ENCODE assay signal across 8 mouse cellular contexts in the genomic region with DNA sequence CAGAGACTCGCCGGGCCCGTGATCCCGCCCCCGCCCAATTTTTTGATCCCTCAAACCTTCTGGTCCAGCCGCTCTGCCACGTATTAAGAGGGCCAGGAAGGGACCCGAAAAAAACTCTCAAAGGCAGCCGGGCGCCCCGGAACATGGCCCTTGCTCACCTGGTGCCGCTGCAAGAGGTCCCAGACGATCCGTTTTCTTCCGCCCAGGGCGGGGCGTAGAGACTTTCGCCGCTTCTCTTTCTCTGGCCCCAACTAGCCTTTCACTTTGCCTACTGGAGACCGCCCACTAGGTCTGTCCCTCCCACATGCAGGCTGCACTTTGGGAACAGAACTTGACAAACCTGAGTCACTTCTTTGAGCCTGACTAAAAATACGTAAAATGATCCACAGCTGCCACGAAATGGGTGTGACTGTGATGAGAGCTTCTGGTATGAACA. TPM values are rescaled to one million over a fixed set of nuclear protein-coding genes. Genes with fewer than 3 reads are reported as not detected.
DNase-seq lines count a peak whose midpoint lies in the region; ATAC-seq and TF ChIP-seq lines count a peak whose summit lies in the region.

No protein-coding gene starts in this region.

- no peaks in the 10 kb centered on the region for H3K9me3 ChIP-seq in intestine, postnatal 0 days (ENCODE audit: control insufficient read depth)
- no peaks in the 10 kb centered on the region for H3K9me3 ChIP-seq in liver, embryonic 16.5 days (replicated peaks; ENCODE audit: control insufficient read depth, low read length)

- peak; percentile 59 for ATAC-seq in intestine, postnatal 0 days
- peak; percentile 62 for ATAC-seq in liver, embryonic 16.5 days (ENCODE audit: low read depth)

- no peak; the same call in 1 of the 2 replicates for TF ChIP-seq POLR2A in testis, adult 2 months (IDR thresholded peaks at IDR 0.05; ENCODE audit: control insufficient read depth, low read depth, low read length)

- peak overlapping the region; percentile 54 for H3K4me3 ChIP-seq in intestine, postnatal 0 days (ENCODE audit: low read depth, low read length)
- peak overlapping the region; percentile 72 for H3K4me3 ChIP-seq in liver, embryonic 16.5 days (ENCODE audit: low read depth, low read length)
- peak overlapping the region; percentile 68 for H3K4me3 ChIP-seq in testis, adult 2 months (ENCODE audit: control insufficient read depth, low read depth, low read length)

- DNase-seq in layer of hippocampus, adult 11-12 months (ENCODE audit: low spot score): peak; percentile 27
- DNase-seq in layer of hippocampus, adult 8-10 months (ENCODE audit: low spot score in 2 of 2): no peak
- DNase-seq in embryo, embryonic 11 days: peak; percentile 65
- DNase-seq in heart, adult 11 months: peak; percentile 98
- DNase-seq in neural tube, embryonic 10.5 days (ENCODE audit: extremely low spot score, low spot score): peak; percentile 26

- H3K4me1 ChIP-seq in intestine, postnatal 0 days (replicated peaks; ENCODE audit: control insufficient read depth, insufficient read depth, low read length): peaks cover 12% of the 10 kb centered on the region
- peaks cover 58% of the 10 kb centered on the region for H3K4me1 ChIP-seq in liver, embryonic 16.5 days (ENCODE audit: control insufficient read depth, low read depth, low read length)
- peaks cover 7% of the 10 kb centered on the region for H3K4me1 ChIP-seq in testis, adult 2 months (ENCODE audit: control insufficient read depth, insufficient read depth, low read length)

- no peak for TF ChIP-seq CTCF in intestine, postnatal 0 days (IDR thresholded peaks at IDR 0.05; ENCODE audit: low read depth)
- TF ChIP-seq CTCF in testis, adult 2 months (IDR thresholded peaks at IDR 0.05; ENCODE audit: control insufficient read depth, insufficient read depth, insufficient replicate concordance, low read depth, low read length): no peak

- H3K9ac ChIP-seq in intestine, postnatal 0 days (ENCODE audit: low read depth, low read length): peak overlapping the region; percentile 62
- H3K9ac ChIP-seq in liver, embryonic 16.5 days (ENCODE audit: low read depth, low read length): peak overlapping the region; percentile 73

- H3K4me2 ChIP-seq in intestine, postnatal 0 days (replicated peaks; ENCODE audit: low read depth): peak overlapping the region; percentile 76
- peak overlapping the region; percentile 84 for H3K4me2 ChIP-seq in liver, embryonic 16.5 days (ENCODE audit: low read depth, low read length)

- H3K27me3 ChIP-seq in intestine, postnatal 0 days (replicated peaks; ENCODE audit: control insufficient read depth, insufficient read depth, low read length): no peaks in the 10 kb centered on the region
- no peaks in the 10 kb centered on the region for H3K27me3 ChIP-seq in liver, embryonic 16.5 days (ENCODE audit: control insufficient read depth, insufficient read depth, low read depth, low read length)
- no peaks in the 10 kb centered on the region for H3K27me3 ChIP-seq in testis, adult 2 months (ENCODE audit: control insufficient read depth, insufficient read depth, low read length)

- whole genome bisulfite sequencing in intestine, postnatal 0 days: 2% methylated on average over 22 of the region's 22 CpGs
- WGBS in liver, embryonic 16.5 days (ENCODE audit: insufficient replicate concordance): under 1% methylated on average over 22 of the region's 22 CpGs

- H3K27ac ChIP-seq in intestine, postnatal 0 days (ENCODE audit: low read depth, low read length): peak overlapping the region; percentile 46; the same call in 1 of the 2 replicates
- peak overlapping the region; percentile 80 for H3K27ac ChIP-seq in liver, embryonic 16.5 days (ENCODE audit: low read length)
- H3K27ac ChIP-seq in testis, adult 2 months (ENCODE audit: control insufficient read depth, insufficient read depth, low read depth, low read length): peak overlapping the region; percentile 45

- H3K36me3 ChIP-seq in intestine, postnatal 0 days (ENCODE audit: control insufficient read depth, insufficient read depth): peaks cover 23% of the 10 kb centered on the region
- H3K36me3 ChIP-seq in liver, embryonic 16.5 days (ENCODE audit: control insufficient read depth, insufficient read depth): no peaks in the 10 kb centered on the region
- no peaks in the 10 kb centered on the region for H3K36me3 ChIP-seq in testis, adult 2 months (ENCODE audit: control insufficient read depth, insufficient read depth, low read length)

RNA-seq across cellular contexts. Expression of a gene that starts 4.1 kb away (rescaled TPM):
- total RNA-seq in layer of hippocampus, adult 8-10 months (2022): 10 to 100 TPM; 37.5 to 49.4 (median 42.2) TPM
- 133 and 141 TPM in 2 replicates for polyA plus RNA-seq in intestine, postnatal 0 days (2015; fragmentation: Nextera tagmentation; extraction: Ambion mirVana)
- polyA plus RNA-seq in liver, embryonic 16.5 days (2015; fragmentation: Nextera tagmentation; extraction: Ambion mirVana): 70.1 and 71.7 TPM in 2 replicates
- 16.6 and 16.7 TPM in 2 replicates for polyA plus RNA-seq in testis, adult 2 months (2012; rRNA removed)

RNA-seq across cellular contexts. Expression of a gene that starts 25.3 kb away (rescaled TPM):
- total RNA-seq in layer of hippocampus, adult 8-10 months (2022): 100 to 1,000 TPM; 181 to 211 (median 191) TPM
- polyA plus RNA-seq in intestine, postnatal 0 days (2015; fragmentation: Nextera tagmentation; extraction: Ambion mirVana): 71.8 and 72.3 TPM in 2 replicates
- polyA plus RNA-seq in liver, embryonic 16.5 days (2015; fragmentation: Nextera tagmentation; extraction: Ambion mirVana): 35.3 and 40.1 TPM in 2 replicates
- polyA plus RNA-seq in testis, adult 2 months (2012; rRNA removed): 41.6 and 46.6 TPM in 2 replicates

RNA-seq across cellular contexts. Expression of a gene that starts 25.4 kb away (rescaled TPM):
- 1 to 10 TPM; 3.6 to 5.6 (median 5.1) TPM for total RNA-seq in layer of hippocampus, adult 8-10 months (2022)
- polyA plus RNA-seq in intestine, postnatal 0 days (2015; fragmentation: Nextera tagmentation; extraction: Ambion mirVana): 3.2 and 3.7 TPM in 2 replicates
- 8.3 and 9.5 TPM in 2 replicates for polyA plus RNA-seq in liver, embryonic 16.5 days (2015; fragmentation: Nextera tagmentation; extraction: Ambion mirVana)
- 131 and 140 TPM in 2 replicates for polyA plus RNA-seq in testis, adult 2 months (2012; rRNA removed)

RNA-seq across cellular contexts. Expression of a gene that starts 45.3 kb away (rescaled TPM):
- not detected for total RNA-seq in layer of hippocampus, adult 8-10 months (2022)
- 2.7 and 3.4 TPM in 2 replicates for polyA plus RNA-seq in intestine, postnatal 0 days (2015; fragmentation: Nextera tagmentation; extraction: Ambion mirVana)
- 0.80 and 0.84 TPM in 2 replicates for polyA plus RNA-seq in liver, embryonic 16.5 days (2015; fragmentation: Nextera tagmentation; extraction: Ambion mirVana)
- polyA plus RNA-seq in testis, adult 2 months (2012; rRNA removed): 216 and 222 TPM in 2 replicates

RNA-seq across cellular contexts. Expression of a gene that starts 46.4 kb away (rescaled TPM):
- total RNA-seq in layer of hippocampus, adult 8-10 months (2022): 10 to 100 TPM; 39.5 to 57.5 (median 54.0) TPM
- polyA plus RNA-seq in intestine, postnatal 0 days (2015; fragmentation: Nextera tagmentation; extraction: Ambion mirVana): 36.6 and 37.7 TPM in 2 replicates
- polyA plus RNA-seq in liver, embryonic 16.5 days (2015; fragmentation: Nextera tagmentation; extraction: Ambion mirVana): 136 and 138 TPM in 2 replicates
- 329 and 346 TPM in 2 replicates for polyA plus RNA-seq in testis, adult 2 months (2012; rRNA removed)

Comparison
In these comparisons a context has a peak if more than half of its experiments do, and no peak if none do; other contexts are left out.
1. DNase-seq: peak in layer of hippocampus, adult 11-12 months (single experiment), embryo, embryonic 11 days (single experiment), heart, adult 11 months (single experiment) and neural tube, embryonic 10.5 days (single experiment); none in layer of hippocampus, adult 8-10 months (0 of 2).
2. RNA of a gene that starts 25.4 kb away (polyA plus RNA-seq): 131 to 140 TPM in testis, adult 2 months; 8.3 to 9.5 TPM in liver, embryonic 16.5 days and 3.2 to 3.7 TPM in intestine, postnatal 0 days; every median in the first group is over 10 times any median in the second.
3. Peak in every context shown above with its lines, with median percentiles within 50 percentile points of each other: H3K27ac ChIP-seq and H3K4me3 ChIP-seq.